Mouse (Mus musculus) ovary, adult 18-20 months (tissue): Measurements from ENCODE around the gene Gdf7.

Source experiments
- DNase-seq: peaks from one replicate; pipeline ENCODE4 v3.0.0; 2022; ENCODE audit warnings: low spot score, mixed read lengths

Gdf7 gene

GRCm38 (mm10) chr12:8297586-8298214, 4.1 kb downstream of the Gdf7 start:
- DNase-seq = no peak

GRCm38 (mm10) chr12:8296154-8296553, 5.6 kb downstream of the Gdf7 start:
- DNase-seq = no peak

DNA sequence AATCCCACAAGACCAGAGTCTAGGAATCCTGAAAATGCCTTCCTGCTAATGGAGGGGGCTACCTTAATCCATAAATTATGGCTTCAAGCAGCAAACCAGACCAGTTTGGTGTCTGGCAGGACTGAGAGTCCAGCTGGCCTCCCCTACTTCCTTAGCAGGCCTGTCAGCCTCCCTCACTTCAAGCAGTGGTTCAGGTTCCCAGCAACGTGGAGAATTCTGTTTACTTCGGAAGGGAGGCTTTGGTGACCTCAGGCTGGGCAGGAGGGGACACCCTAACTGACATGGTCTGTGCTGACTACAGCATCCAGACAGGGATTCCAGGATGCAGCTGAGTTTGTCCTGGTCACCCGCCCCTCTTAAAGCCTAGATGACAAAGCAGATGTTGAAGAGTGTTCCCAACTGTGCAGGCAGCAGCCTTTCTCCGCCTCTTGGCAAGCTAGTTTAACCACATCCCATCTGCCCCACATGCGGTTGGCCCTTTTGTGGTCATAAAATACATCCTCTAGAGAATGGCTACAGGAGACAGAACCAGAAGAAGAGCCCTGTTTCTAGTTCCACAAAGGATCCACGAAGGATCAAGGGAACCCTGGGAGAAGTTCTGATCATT, 6.3 kb downstream of the Gdf7 start:
- no peak for DNase-seq

DNA sequence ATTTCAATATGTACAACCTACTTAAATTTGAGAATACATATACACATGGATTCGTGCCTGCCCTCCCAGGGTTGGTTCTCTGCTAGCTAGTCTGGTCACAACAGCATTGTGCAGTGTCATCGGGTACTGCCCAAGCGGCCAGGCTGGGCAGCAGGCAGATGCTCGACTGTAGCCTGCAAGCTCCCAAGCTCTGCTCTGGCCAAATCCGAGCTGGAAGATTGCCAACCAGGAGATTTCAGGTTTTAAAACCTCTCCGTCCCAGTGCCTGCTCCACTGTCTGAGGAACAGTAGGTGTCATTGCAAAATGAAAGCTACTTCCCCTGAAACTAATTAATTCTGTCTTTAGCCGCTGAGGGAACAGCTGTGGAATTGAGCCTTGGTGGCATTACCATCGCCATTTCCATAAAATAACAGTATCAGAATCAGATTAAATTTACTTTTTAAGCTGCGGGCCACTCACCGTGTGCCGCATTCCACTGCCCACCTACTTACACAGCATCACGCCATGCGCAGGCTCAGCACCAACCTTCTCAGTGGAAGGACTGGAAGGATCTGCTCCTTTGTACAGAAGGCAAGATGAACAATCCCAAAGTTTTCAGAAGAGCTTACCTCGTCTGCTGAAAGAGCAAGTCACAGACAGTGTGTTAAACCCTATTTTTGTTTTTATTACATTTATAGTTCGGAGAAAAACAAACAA, 10.4 kb downstream of the Gdf7 start:
- DNase-seq = no peak

- DNase-seq = no peak
These were observed 12.3 kb downstream of the Gdf7 start for GRCm38 (mm10) chr12:8289499-8289898.

- DNase-seq = no peak
These were observed 12.7 kb downstream of the Gdf7 start for GRCm38 (mm10) chr12:8289099-8289498.

- DNase-seq = no peak
These were observed 13.8 kb downstream of the Gdf7 start for GRCm38 (mm10) chr12:8287970-8288369.

DNA sequence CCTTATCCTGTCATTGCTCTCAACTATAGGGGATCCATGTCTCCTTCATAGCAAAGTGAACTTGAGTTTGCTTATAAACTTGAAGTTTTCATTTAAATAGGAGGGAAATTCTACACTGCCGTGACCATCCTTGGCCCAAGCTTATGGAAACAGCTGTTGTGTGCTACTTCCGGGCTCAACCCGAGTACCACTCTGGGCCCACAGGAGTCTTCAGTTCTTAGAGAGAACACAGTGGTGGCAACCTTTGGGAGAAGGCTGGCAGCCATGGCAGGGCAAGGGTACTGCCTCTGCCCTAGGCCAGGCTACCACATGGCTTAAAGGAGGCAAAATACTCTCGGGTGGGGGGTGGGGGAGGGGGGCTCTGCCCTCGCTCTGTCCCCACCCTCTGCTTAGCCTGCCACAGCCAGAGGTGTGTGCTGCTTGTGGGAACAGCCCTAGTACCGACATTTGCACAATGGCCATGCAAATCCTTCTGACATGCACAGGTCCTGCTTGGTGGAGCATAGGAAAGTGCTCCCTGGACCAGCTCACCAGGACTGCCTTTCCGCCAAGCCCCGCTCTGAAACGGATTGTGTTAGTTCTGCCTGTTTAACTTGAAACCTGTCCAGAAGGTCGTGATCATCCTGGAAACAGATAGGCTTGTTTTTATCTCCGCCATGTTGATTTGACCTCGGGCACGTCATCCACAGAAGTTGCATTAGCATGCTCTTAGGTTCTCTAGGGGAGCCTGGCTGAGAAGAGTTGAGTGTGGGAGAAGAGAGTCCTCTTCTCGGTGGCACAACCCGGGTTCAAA, 20.3 kb downstream of the Gdf7 start:
- DNase-seq = no peak

DNA sequence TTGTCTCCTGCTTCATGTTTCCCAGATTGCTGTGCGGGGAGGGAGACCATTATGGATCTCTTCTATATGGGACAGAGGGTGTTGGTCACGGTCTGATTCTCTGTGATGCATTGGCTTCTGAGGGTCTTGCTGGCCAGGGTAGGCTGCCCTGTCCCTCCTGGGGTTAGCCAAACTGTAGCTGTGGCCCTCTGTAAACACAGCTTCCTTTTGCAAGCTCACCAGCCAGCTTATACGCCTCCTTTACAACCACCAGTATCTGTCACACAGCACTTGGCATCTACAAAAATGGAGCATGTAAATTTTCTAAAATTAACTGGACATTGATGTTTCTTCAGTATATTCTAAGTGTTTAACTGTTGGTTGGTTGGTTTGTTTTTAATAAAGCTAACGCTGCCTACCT, 26.3 kb downstream of the Gdf7 start:
- DNase-seq = no peak

GRCm38 (mm10) chr12:8273471-8274171, 28.1 kb downstream of the Gdf7 start:
- DNase-seq = no peak

DNA sequence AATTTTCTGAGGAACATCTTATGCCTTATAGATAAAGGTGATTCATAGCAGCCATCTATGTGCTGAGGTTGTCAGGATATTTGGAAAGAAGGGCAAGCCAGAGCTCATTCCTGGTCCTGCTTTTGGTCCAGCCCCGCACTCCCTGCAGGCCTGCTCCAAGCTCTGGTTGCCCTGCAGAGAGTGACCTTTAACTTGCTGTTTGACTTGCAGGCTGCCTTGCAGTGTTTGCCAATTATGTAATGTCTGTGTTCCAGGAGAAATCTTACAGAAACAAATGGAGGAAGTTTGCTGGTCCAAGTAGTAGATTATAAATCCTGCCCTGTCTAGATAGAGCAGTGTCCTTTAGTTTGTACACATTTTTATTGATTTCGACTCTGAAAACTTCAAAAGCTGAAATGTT, 30.3 kb downstream of the Gdf7 start:
- DNase-seq = no peak

- DNase-seq = no peak
These were observed 32.1 kb downstream of the Gdf7 start for GRCm38 (mm10) chr12:8269627-8270026.

DNA sequence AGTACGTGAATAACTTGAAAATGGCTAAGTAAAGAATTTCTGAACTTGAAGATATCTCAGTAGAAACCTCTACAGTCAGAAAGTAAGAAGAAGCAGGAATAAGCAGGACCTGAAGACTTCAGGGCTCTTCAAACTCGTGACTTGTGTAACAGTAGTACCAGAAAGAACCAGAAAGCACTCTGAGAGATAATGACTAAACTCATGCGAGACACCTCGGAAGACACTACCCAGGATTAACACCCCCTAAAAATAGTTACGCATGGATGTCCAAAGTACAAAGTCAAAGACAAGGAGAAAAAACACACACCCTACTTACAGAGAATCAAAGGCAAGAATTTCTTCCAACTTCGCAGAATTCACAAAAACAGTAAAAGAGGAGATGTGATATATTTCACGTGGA, 35.4 kb downstream of the Gdf7 start:
- no peak for DNase-seq

DNA sequence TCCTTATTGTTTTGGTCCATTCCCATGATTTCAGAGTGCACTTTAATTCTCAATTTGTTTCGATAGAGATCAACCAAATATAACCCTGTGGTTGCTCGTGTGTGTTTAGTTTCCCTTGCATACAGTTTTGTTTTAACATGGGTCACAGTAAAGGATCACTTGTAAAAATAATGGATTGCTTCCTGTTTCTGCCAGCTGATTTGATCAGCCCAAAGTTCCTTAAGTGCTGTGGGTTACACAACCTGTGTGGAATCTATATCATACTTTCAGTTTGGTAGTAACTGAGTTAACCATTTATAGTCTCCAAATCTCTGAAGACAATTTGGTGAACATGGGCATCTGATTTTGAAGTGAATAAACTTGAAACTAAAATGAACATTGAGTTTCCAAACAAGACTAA, 41.5 kb downstream of the Gdf7 start:
- no peak for DNase-seq
